Mouse (Mus musculus): ENCODE data around the gene Gm28710. TPM values are rescaled to one million over a fixed set of nuclear protein-coding genes. Genes with fewer than 3 reads are reported as not detected.

Gm28710 gene
- polyA plus RNA-seq, 1 experiment from 2014 or later, result not detected

Other genes with a start within 250 kb of the Gm28710 start
- gene Hgf, start 238.3 kb upstream of the Gm28710 start, polyA plus RNA-seq (2015; fragmentation: Nextera tagmentation; extraction: Ambion mirVana), result 0.36 and 0.48 TPM in 2 replicates

Data from midbrain, embryonic 15.5 days (tissue).